Mouse (Mus musculus): ENCODE measurements at regions not wholly inside any gene's neighbourhood (a gene's known extent, or its start where the extent isn't known, plus 50 kb on each side); places are given as distances from the start of the nearest gene placed in this dataset.
A peak's percentile ranks its signal among the peaks of the same experiment; 100 is the strongest.

GRCm38 (mm10) chr12:56275556-56276242 lies 70.0 kb downstream of the Mbip start:
- DNase-seq (ENCODE audit: low spot score): peak; percentile 71

- DNase-seq (ENCODE audit: low spot score): no peak
Observed at GRCm38 (mm10) chr12:56265049-56265448, 80.6 kb downstream of the Mbip start.

- DNase-seq (ENCODE audit: low spot score): no peak
Observed at GRCm38 (mm10) chr12:56261471-56261870, 84.2 kb downstream of the Mbip start.

GRCm38 (mm10) chr12:56258401-56259050 lies 87.2 kb downstream of the Mbip start:
- DNase-seq (ENCODE audit: low spot score): no peak

GRCm38 (mm10) chr12:56256243-56256881 lies 89.3 kb downstream of the Mbip start:
- DNase-seq (ENCODE audit: low spot score): no peak

GRCm38 (mm10) chr12:56252612-56253444 lies 92.9 kb downstream of the Mbip start:
- no peak for DNase-seq (ENCODE audit: low spot score)

- no peak for DNase-seq (ENCODE audit: low spot score)
Observed at GRCm38 (mm10) chr12:56250262-56250661, 95.4 kb downstream of the Mbip start.

GRCm38 (mm10) chr12:56246406-56246805 lies 99.3 kb downstream of the Mbip start:
- no peak for DNase-seq (ENCODE audit: low spot score)

- DNase-seq (ENCODE audit: low spot score): no peak
Observed at GRCm38 (mm10) chr12:56242803-56243202, 102.9 kb downstream of the Mbip start.

- peak; percentile 30 for DNase-seq (ENCODE audit: low spot score)
Observed at GRCm38 (mm10) chr12:56241735-56242134, 104.0 kb downstream of the Mbip start.

GRCm38 (mm10) chr12:56240206-56240605 lies 105.5 kb downstream of the Mbip start:
- DNase-seq (ENCODE audit: low spot score): no peak

- DNase-seq (ENCODE audit: low spot score): no peak
Observed at GRCm38 (mm10) chr12:56234571-56234970, 111.1 kb downstream of the Mbip start.

- DNase-seq (ENCODE audit: low spot score): no peak
Observed at GRCm38 (mm10) chr12:56233209-56233608, 112.5 kb downstream of the Mbip start.

GRCm38 (mm10) chr12:56224142-56224895 lies 121.4 kb downstream of the Mbip start:
- no peak for DNase-seq (ENCODE audit: low spot score)

GRCm38 (mm10) chr12:56193524-56193923 lies 152.2 kb downstream of the Mbip start:
- DNase-seq (ENCODE audit: low spot score): no peak

- DNase-seq (ENCODE audit: low spot score): no peak
Observed at GRCm38 (mm10) chr12:56189562-56189961, 156.1 kb downstream of the Mbip start.

GRCm38 (mm10) chr12:56160736-56161135 lies 185.0 kb downstream of the Mbip start:
- no peak for DNase-seq (ENCODE audit: low spot score)

GRCm38 (mm10) chr12:56144359-56144758 lies 201.3 kb downstream of the Mbip start:
- DNase-seq (ENCODE audit: low spot score): no peak

GRCm38 (mm10) chr12:56143789-56144188 lies 201.9 kb downstream of the Mbip start:
- DNase-seq (ENCODE audit: low spot score): no peak

- no peak for DNase-seq (ENCODE audit: low spot score)
Observed at GRCm38 (mm10) chr12:56114446-56114845, 231.2 kb downstream of the Mbip start.

- no peak for DNase-seq (ENCODE audit: low spot score)
Observed at GRCm38 (mm10) chr12:56081406-56081805, 245.3 kb downstream of the Brms1l start.

- no peak for DNase-seq (ENCODE audit: low spot score)
Observed at GRCm38 (mm10) chr12:56064183-56064582, 228.1 kb downstream of the Brms1l start.

Data from left cerebral cortex, adult 11 months (tissue).